Mouse (Mus musculus) heart, adult 8-10 months (tissue): Measurements from ENCODE around the gene Heatr4. TPM values are rescaled to one million over a fixed set of nuclear protein-coding genes. Genes with fewer than 3 reads are reported as not detected.
A peak's percentile ranks its signal among the peaks of the same experiment; 100 is the strongest.

ENCODE experiments used
- DNase-seq: peaks from one replicate; pipeline ENCODE4 v3.0.0; 2022; ENCODE audit warnings: low spot score
- total RNA-seq, 4 experiments: library from RNA; stranded (reverse); gene quantifications; 2 replicates each; pipeline ENCODE4 v1.2.4; 2022

Heatr4 gene
- total RNA-seq, 4 experiments from 2014 or later: not detected

GRCm38 (mm10) chr12:83998341-83999107, 13.9 kb upstream of the Heatr4 start:
- no peak for DNase-seq

- DNase-seq: no peak
Observed at GRCm38 (mm10) chr12:83997221-83997620, 12.6 kb upstream of the Heatr4 start.

DNA sequence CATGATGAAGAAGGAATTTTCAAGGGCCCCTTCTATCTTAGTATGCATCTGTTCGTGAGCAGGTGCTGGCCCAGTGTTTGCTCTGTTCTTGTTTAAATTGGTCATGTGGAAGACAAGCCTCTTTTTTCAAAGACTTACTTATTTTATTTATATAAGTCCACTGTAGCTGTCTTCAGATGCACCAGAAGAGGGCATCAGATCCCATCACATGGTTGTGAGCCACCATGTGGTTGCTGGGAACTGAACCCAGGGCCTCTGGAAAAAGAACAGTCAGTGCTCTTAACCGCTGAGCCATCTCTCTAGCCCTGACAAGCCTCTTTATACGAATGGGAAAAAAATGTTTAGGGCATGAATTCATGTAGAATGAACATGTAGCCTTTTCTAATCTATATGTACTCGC, 4.7 kb upstream of the Heatr4 start:
- DNase-seq: no peak

DNA sequence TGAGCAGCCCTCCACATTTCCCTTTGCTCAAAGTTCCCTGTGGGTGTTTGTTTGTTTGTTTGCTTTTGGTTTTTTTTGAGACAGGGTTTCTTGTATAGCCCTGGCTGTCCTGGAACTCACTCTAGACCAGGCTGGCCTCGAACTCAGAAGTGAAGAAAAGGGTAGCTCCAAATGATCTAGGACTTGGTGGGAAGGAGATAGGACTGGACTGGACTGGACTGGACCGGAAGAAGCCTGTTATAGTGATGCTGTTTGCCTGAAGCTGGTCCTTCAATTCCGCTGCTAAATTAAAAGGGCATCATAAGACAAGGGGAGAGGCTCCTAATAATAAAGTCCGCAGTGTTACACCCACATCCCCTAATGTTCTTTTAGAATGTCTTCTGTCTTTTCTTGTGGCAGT, 3.8 kb upstream of the Heatr4 start:
- no peak for DNase-seq

DNA sequence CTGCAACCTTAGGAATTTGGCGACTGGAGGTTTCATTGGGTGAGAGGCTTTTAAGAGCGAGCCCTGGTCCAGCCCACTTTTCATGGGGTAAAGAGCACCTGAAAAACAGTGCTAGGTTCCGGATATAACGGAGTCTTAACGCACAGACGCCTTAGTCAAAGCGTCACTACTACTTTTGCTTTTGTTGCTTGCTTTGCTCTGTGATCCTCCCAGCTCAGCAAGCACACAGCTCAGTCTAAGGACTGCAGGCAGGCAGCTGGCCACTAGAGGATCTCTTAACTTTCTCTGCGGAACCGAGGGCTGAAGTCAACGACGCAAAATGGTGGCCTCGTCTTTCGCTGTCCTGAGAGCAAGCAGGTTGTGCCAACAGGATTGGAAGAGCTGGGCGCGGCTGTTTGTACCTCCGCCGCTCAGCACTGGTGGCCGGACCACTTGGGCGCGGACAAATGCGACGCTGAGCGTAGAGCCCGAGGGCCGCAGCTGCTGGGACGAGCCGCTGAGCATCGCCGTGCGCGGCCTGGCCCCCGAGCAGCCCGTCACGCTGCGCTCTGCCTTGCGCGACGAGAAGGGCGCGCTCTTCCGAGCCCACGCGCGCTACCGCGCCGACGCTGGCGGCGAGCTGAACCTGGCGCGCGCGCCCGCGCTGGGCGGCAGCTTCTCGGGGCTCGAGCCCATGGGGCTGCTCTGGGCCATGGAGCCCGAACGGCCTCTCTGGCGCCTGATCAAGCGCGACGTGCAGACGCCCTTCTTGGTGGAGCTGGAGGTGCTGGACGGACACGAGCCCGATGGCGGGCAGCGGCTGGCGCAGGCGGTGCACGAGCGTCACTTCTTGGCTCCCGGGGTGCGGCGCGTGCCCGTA, 3.2 kb upstream of the Heatr4 start, which contains the start of gene Acot2:
Gene Acot2, plus strand, starts transcription at position 279 of the 859 bp plus-strand sequence.
- DNase-seq: peak; percentile 78

DNA sequence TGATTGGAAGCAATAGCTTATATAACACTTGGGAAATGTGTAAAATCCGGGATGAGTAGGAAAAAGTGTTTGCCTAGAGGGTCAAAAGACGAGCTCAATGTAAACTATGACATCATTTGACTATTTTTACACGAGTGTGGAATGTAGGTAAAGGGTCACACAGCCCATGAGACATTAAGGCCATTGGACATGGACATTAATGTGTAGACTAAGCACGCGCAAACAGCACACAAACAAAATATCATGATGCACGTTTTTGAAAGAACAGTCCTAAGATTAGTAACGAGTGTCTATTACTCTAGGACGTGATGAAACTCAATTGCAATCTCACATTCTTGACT, 2.6 kb upstream of the Heatr4 start:
- DNase-seq: peak; percentile 38

GRCm38 (mm10) chr12:83981615-83982014, 3.0 kb downstream of the Heatr4 start:
- DNase-seq: no peak

DNA sequence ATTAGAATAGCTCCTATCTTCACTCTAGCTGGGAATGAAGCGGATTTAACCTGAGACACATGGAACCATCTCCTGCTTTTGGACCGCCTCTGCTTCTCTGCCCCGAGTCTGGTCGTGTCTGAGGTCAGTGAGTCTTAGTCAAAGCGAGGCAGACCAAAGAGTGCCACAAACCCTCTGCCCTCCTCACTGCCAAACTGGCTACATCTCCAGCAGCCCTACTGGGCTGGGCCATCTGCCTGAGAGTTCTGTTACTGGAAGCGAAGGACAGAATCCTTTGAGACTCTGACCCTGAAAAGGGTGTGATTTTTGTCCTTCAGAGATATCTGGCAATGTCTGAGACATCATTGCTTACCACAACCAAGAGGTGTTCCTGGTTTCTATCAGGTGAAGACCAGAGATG, 5.8 kb downstream of the Heatr4 start:
- no peak for DNase-seq

DNA sequence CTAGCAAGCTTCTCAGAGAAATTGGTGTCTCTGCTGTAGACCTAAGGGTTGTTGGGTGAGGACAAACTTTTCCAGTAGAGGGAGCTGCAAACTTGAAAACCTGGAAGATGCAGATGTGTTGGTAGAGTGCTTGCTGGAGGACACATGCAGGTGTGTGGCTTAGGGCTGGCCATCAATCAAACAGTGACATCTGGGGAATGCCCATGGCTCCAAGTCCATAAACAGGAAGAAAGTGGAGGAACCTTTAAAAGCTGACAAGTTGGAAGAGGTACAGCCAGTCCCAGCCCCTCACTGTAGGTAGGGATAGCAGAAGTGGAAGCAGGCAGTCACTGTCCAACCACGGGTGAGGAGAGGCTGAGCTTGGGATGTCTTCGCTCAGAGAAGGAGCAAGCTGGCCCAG, 12.5 kb downstream of the Heatr4 start:
- DNase-seq: no peak

GRCm38 (mm10) chr12:83965235-83965634, 19.4 kb downstream of the Heatr4 start:
- DNase-seq: no peak

DNA sequence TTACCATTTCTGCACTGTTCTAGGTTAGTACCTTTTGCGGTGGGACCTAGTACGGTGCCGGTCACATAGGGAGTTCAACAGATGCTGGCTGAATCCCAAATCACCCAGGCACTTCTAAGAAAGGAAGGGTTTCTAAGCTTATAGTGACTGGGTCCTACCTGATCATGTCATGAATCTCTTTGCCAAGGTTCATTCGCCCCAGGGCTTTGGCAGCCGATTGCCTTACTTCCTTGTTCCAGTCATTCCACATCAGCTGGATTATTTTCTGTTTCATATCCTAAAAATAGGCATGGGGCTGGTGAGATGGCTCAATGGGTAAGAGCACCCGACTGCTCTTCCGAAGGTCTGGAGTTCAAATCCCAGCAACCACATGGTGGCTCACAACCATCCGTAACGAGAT, 26.4 kb downstream of the Heatr4 start:
- DNase-seq: no peak

GRCm38 (mm10) chr12:83951711-83952575, 32.7 kb downstream of the Heatr4 start:
- no peak for DNase-seq

GRCm38 (mm10) chr12:83950840-83951701, 33.6 kb downstream of the Heatr4 start:
- no peak for DNase-seq

GRCm38 (mm10) chr12:83950493-83950839, 34.2 kb downstream of the Heatr4 start, which contains the start of gene Riox1:
Gene Riox1, plus strand, starts transcription at chr12:83950608.
- DNase-seq: peak; percentile 89

DNA sequence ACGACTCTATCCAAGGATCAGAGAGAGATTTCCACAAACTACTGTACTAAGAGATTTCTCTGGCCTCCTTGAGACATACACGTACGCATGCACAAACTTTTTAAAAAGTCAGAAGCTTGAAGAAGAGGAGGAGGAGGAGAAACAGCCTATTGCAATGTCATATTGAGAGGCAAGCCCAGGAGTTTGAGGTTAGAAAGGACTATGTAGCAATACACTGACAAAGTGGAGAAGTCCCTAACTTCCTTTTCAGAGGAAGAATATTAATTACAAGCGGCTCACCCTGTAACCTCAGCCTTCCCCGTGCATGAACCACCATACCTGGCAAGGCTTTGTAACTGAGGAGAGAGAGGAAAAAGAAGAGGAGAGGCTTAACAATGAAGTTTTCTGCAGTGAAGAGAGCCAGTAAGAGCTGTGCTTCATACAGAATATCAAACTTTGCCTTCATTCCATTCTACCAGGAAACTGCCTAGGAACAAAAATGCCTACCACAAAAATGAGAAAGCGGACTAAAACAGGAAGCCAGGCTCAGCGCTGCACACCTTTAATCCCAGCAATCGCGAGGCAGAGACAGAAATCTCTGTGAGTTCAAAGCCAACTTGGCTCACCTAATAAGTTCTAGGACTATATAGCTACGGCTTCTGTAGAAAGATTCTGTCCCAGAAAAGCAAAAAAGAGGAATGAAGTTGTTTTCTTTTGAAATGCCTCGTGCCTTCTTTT, 34.7 kb downstream of the Heatr4 start:
- no peak for DNase-seq

- DNase-seq: no peak
Observed at GRCm38 (mm10) chr12:83949043-83949442, 35.6 kb downstream of the Heatr4 start.

DNA sequence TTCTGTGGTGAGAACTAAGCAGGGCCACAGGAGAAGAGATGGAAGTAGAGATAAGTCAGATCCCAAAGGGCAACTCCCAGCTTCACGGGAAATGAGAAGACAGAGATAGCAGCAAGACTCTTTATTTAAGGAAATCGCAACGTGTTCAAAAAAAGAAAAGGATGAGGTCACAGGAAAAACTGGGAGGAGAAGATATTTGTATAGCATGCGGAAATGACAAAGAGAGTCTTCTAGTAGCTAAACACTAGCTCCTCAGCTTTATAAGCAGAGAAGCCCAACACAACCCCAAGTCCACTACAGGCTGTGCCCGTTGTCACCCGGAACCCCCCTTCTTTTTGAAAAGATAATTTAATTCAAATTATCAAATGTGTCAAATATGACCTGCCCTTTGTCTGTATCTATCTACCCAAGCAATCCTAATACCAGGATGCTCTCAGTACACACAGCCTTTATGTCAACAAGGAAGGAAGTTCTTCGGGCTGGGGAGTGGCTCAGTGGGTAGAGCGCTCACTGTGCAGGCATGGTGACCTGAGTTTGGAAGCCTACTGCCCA, 37.3 kb downstream of the Heatr4 start:
- DNase-seq: peak; percentile 64

DNA sequence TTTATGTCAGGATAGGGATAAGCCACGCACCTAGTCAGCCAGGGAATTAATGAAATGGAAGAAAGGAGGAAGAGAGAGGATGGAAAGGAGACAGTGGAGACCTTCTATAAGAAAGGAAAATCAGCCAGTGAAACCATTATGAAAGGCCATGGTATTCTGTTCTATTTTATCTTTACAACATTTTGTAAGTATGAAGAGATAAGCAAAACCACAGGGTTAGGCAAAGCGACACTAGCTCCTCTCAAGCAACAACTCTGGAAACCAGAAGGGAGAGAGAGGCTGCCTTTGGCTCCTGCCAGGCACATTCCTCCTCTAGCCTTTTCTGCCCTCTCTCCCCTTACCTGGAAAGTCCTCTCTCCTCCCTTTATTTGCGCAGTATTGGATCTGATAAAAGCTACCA, 42.7 kb downstream of the Heatr4 start:
- no peak for DNase-seq

DNA sequence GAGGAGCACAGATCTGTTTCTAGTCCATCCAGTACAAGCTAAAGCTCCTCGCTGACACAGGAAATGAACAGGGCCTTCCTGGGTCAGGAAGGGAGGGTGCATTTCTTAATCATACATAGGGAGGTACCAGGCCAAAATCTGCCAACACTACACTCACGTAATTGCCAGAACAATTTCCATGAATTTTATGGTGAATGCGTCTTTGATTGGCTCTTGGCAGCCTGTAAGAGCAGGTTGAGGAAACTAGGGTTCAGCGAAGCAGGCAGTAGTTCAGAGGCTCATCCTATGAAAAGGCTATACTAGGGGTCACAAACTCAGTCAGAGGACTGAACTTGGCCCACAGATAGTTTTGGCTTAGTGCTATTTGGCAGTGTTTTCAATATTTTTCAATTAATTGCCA, 44.6 kb downstream of the Heatr4 start:
- DNase-seq: peak; percentile 33

DNA sequence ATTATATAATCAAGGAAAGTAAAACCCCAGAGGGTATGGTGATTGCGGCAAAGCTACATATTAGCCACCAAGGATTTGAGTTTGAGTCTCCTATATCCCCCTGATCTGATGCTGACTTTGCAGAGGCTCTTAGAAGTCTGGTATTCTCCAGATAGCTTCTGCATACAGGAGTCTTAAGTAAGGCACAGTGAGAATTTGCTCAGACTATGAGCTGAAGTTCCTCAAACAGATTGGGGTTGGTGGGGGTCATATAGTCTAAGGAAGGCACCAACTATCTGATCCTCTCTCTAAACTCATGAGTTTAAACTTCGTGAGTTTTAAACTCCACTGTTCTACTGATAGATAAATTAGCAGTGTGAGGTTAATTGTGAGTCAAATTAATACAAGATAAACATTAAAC, 45.3 kb downstream of the Heatr4 start:
- DNase-seq: no peak
